Mouse (Mus musculus) layer of hippocampus, adult 9-10 months (tissue): ENCODE measurements around the gene Spns3.
"Not testable (repeated sequence)": the region's sequence is repeated elsewhere in the genome, so short reads cannot be mapped to it uniquely, and the experiment has no call there.

ENCODE experiments used
- DNase-seq: peaks from one replicate; pipeline ENCODE4 v3.0.0; 2022; ENCODE audit warnings: low spot score

Spns3 gene

DNA sequence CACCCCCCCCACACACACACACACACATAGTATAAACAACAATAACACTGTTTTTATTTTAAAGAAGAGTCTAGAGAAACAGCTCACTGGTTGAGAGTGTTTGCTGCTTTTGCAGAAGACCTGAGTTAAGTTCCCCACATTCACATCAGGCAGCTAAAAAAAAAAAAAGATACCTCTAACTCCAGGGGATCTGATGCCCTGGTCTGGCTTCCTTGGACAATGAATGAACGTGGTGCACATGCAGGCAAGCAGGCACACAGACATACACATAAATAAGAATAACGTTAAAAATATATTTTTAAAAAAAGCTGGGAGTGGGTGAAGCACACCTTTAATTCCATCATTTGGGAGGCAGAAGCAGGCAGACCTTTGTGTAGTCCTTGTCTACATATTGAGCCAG, 6.6 kb upstream of the Spns3 start:
- no peak for DNase-seq

GRCm38 (mm10) chr11:72556470-72556869, 6.2 kb upstream of the Spns3 start:
- no peak for DNase-seq

- DNase-seq = no peak
These were observed 1.3 kb upstream of the Spns3 start for GRCm38 (mm10) chr11:72551531-72552105.

- DNase-seq = no peak
These were observed 3.1 kb downstream of the Spns3 start for GRCm38 (mm10) chr11:72547181-72547580.

DNA sequence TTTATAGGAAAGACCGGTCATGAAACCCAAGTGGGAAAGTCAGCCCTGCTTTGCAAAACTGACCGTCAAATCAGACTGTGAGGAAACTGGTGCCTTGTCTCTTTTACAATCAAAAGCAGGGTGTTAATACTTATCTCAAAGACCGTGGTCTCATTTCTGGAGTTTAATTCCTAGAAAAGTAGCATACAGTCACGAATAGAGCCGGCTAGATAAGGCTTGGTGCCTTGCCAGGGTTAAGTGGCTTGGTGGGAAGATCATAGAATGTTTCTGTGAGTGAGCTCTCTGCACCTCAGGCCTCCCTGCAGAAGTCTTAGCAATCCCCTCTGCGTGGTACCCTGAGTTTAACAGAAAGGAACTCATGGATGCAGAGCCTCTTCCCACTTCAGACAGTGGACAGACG, 5.6 kb downstream of the Spns3 start:
- no peak for DNase-seq

GRCm38 (mm10) chr11:72543692-72544091, 6.6 kb downstream of the Spns3 start:
- not testable (repeated sequence) for DNase-seq

- no peak for DNase-seq
These were observed 7.7 kb downstream of the Spns3 start for GRCm38 (mm10) chr11:72542586-72542985.

DNA sequence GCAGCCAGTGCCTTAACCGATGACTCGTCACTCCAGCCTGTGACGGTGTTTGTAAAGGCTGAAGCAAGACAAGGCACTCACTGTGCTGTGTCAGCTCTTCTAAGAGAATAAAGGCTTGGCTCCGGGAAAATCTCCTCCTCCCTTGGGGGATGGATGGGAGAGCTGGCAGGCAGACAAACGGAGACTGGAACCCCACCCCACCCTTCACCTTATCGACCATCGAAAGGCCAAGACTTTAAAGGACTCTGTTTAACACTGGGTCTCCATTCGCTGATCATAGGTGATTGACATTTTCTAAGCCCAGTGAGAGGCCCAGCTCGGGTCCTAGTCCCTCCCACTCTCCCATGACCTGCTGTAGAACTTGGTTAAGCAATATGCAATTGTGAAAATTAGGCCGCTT, 8.4 kb downstream of the Spns3 start:
- no peak for DNase-seq

DNA sequence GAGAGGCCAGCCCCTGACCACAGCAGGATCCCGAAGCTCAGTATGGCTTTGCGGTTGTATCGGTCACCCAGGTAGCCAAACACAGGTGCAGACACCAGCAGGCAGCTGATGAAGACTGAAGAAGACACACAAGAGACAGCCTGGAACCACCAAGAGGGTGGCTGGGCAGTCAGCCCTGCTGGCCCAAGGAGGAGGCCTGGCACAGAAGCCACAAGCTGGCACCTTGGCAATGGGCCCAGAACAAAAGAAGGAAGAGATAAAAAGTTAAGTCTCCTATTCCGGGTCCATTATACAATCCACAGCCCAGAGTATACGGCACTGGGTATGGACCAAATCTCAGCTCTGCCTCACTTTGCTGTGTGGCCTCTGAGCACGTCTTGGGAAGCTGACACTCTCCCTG, 9.9 kb downstream of the Spns3 start:
- DNase-seq = no peak

DNA sequence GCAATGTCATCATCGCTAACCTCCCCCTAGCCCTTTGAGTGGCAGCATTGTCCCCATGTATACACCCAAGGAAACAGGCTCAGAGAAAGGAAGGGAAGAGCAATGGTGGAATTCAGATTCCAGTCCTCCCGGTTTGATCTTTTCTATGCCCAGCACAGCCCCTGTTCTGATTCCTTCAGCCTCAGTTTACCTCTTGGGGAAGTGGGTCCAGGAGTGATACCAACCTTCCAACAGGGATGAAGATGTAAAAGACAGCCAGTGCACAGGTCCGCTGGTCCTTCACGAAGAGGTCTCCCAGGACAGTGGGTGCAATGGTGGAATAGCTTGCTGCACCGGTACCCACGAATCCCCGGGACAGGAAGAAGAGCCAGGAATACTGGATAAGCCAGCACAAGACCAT, 11.5 kb downstream of the Spns3 start:
- no peak for DNase-seq

GRCm38 (mm10) chr11:72538037-72538755, 12.1 kb downstream of the Spns3 start:
- no peak for DNase-seq

- no peak for DNase-seq
These were observed 12.8 kb downstream of the Spns3 start for GRCm38 (mm10) chr11:72537503-72537902.

DNA sequence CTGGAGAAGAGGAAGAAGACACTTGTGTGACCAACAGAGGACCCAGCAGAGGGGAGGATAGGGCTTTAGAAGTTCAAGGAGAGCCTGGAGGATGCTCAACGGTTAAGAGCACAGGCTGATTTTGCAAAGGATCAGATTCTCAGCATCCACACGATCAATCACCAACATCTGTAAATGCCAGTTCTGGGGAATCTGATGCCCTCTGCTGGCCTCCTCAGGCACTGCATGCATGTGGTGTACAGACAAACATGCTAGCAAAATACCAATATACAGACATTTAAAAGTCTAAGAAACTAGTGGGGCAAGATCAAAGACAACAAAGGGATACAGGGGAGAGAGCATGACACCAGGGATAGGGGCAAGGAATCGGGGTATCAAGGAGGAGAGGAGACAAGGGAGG, 14.8 kb downstream of the Spns3 start:
- no peak for DNase-seq

DNA sequence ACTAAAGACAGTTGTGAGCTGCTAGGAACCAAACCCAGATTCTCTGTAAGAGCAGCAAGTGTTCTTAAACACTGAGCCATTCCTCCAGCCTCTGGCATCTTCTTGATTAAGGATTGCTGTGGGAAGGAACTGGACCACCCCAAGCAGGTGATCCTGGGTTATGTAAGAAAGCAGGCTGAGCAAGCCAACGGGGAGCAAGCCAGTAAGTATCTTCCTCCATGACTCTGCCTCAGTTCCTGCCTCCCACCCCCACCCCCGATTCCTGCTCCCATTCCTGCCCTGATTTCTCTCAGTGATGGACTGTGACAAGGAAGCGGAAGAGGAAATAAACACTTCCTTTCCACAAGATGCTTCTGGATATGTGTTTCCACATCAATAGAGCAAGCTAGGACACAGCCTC, 17.4 kb downstream of the Spns3 start:
- no peak for DNase-seq

GRCm38 (mm10) chr11:72531632-72532031, 18.7 kb downstream of the Spns3 start:
- no peak for DNase-seq

- DNase-seq = no peak
These were observed 19.2 kb downstream of the Spns3 start for GRCm38 (mm10) chr11:72531144-72531543.

DNA sequence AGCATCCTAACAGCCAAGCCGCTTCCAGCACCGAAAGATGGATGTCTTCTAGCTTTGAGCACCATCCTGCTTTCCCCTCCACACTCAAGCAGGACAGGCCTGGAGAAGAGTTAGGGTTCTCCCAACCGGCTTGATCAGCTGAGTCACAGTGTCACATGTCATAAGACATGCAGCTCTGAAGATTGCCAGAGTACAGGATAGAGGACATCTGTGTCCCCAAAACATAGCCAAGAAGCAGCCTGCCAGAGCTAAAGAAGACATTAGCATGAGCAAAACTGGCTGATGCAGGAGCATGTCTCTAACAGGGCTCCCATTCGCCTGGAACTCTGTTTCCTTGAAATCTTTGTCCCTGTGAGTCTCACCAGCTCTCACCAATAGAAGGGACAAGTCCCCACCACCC, 24.1 kb downstream of the Spns3 start:
- DNase-seq = no peak

- DNase-seq = no peak
These were observed 26.6 kb downstream of the Spns3 start for GRCm38 (mm10) chr11:72523711-72524110.

- DNase-seq = no peak
These were observed 27.7 kb downstream of the Spns3 start for GRCm38 (mm10) chr11:72522616-72523041.

- no peak for DNase-seq
These were observed 28.4 kb downstream of the Spns3 start for GRCm38 (mm10) chr11:72521598-72522541.

- no peak for DNase-seq
These were observed 30.4 kb downstream of the Spns3 start for GRCm38 (mm10) chr11:72519895-72520294.

DNA sequence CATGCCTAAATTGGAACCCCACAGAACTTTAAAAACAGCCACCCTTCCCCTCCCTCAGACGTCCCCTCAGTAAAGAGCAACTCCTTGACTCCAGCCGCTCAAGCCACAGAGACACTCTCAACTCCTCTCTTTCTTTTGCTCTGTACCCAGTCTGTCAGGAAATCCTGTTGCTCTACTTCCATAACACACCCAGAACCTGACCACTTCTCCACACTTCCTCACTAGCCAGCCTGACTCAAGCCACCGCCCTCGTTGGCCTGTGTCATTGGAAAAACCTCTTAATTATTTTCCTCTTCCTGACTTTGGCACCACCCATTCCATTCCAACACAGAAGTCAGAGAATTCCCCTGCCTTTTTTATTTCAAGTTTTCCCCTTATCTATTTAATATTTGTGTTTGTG, 31.1 kb downstream of the Spns3 start:
- no peak for DNase-seq

GRCm38 (mm10) chr11:72518449-72518848, 31.9 kb downstream of the Spns3 start:
- no peak for DNase-seq
